Mouse (Mus musculus) thymus, postnatal 0 days (tissue): ENCODE measurements around the gene Npas3. TPM values are rescaled to one million over a fixed set of nuclear protein-coding genes. Genes with fewer than 3 reads are reported as not detected.

Experiments used
- DNase-seq: peaks from one replicate; pipeline ENCODE4 v3.0.0-alpha.2; 2015; ENCODE audit warnings: low spot score
- polyA plus RNA-seq: library from polyadenylated mRNA; unstranded; fragments of >200 nt; fragmentation: Nextera tagmentation; extraction: Ambion mirVana; gene quantifications from 2 replicates; pipeline ENCODE4 v1.2.1, GENCODE M21; 2015

Gene Npas3
- polyA plus RNA-seq, 1 experiment from 2014 or later, result 0.07 TPM

DNA sequence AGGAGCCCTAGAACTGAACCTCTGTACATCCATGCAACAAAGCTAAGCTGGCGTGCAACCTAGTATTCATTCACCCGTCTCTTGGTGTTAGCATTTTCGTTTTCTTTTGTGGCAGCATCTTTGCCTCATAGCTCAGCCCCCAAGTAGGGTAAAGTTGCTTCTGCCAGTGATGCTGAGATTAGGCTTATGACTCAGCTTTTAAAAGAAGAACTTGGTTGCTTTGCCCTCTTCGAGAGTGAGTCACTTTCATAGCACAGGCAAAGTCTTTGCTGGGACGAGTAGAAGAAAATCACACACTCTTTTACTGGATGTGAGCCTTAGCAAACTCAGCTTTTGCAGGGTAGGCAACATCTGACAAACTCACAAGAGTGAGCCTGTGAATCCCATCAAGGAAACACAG is 332.7 kb downstream of the Npas3 start:
- no peak for DNase-seq

DNA sequence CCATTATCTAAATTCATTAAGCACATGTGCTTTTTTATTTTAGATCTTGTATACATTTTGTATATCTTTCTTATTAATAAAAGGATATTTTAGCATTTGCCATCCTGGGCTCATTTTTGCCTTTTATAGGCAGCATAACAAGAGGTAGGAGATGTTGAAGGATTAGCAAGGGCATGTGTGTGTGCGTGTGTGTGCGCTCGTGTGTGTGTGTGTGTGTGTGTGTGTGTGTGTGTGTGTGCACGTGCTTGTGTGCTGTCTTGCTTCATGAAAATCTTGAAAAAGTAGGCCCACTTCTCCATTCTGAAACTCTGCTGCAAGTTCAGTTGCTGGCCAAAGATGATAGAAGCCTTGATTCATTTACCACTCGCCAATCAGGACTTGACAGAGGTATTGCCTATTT is 338.8 kb downstream of the Npas3 start:
- no peak for DNase-seq

DNA sequence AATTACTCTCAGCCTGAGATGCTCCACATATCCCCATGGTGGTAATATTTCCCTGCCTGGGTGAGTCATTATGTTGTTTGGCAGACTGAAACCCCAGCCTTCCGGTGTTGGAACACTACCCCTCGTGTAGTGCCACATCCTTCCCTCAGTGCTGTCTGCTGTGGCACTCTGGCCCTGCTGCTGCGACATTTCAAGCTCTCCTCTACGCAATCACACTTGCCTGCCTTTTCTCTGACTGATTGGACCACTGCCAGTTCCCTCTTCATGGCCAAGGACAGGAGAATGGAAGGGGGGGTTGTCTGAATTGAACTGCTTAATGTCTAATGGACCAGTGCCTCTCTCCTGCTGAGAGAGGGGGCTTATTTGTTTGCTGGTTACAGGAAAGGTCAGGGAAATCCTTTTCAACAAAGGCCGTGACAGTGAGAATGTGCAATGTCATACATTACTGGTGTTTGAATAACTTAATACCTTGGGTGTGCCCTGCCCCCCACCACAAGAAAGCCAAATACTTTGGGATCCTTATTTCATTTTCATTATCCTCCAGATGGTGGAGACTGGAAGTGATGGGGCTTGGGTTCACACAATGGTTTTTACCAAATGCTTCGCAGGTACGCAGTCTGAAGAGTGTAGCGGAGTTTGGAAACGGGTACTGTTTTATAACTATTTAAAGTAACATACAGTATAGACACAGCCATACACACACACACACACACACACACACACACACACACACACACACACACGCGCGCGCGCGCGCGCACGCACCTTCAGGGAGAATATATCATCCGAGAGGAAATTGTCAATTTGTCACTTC is 339.4 kb downstream of the Npas3 start:
- DNase-seq, result no peak

DNA sequence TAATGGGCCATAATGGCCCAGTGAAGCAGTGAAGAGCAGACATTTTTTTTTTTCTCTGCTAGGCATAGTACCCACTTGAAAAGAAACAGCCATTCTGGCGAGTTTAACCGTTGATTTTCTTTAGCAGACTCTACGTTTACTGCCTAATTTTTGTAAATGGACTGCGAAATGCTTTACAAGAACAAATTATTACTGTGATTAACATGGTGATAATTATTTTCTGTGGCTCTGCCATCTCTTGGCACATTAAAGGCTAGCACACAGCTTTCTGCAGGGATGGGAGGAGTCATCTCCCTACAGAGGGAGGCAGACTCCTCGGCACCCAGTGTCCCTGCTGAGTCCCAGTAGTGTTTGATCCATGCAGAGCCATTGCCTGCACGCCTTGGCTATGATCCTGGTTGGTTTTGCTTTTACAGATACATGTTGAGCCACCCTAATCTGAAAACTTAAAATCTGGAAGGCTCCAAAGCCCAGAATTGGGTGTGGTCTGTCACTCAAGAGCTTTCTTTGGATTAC is 341.0 kb downstream of the Npas3 start:
- DNase-seq, result no peak

DNA sequence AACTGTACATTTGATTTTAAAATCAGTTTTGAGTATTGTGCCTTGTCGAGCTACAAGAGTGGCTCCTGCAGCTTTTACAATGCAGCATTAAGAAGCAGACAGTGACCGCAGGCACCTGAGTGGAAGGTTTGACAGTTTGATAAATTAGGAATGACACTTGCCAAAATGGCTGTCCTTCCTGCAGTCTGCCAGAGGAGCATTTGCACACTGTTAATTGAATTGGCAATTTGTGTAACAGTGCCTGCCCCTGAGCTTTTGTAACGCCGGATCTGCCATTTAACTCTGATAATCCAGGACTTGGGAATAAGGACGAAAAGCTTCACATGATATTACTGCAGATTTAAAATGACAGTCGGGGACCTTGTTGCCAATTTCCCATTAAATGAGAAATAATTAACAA is 357.2 kb downstream of the Npas3 start:
- no peak for DNase-seq

DNA sequence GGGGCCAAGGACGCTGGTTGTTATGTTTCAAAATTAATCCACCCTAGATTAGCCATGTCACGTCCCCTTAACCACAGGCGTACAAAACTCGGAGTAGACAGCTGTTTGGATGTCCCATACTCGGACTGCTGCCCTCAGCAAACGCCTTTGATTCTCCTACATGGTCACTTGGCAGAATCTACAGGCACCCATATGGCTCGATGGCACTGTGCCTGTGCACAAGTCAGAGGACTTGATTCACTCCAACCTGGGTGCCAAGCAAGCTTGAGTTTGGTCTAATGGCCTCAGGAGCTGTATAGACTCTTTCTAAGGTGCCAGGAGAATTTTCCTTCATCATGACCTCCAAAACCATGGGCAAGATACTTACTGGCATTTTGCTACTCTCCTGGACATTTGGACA is 363.6 kb downstream of the Npas3 start:
- no peak for DNase-seq

DNA sequence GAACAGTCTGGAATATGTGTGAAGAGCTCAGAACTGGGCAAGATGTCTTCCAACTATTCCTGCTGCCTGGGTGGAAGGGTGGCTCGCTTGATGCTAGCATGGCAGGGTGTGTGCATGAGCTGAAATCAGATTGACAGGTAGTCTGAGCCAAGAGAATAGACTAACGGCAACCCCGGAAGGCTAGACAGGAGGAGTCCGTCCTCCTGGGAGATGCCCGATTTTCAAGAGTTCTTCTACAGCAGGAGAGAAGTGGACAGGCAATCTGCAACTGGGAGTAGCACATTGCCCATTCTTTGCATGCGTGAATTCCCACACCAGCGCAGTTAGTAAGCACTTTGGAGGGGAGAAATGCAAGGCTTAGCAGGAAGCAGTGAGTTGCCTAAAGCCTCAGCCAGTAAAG is 372.8 kb downstream of the Npas3 start:
- DNase-seq, result no peak

DNA sequence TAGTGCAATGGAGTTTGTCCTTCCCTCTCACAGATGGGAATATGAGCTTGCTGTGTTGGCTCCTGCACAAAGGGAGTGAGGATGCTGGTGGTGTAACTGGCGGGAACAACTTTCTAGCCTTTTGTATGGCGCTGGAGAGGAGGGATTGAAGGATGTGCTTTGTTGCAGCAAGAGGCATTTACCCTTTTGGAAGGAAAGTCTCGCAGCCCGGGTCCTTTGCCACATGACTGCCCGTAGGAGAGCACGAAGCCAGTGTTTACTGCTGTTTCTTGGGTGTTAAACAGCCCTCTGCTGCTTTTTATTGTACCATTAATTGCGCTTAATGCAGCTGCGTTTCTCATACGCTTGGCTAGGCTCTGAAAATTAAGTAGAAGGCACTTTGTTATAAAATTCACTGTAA is 375.3 kb downstream of the Npas3 start:
- no peak for DNase-seq

DNA sequence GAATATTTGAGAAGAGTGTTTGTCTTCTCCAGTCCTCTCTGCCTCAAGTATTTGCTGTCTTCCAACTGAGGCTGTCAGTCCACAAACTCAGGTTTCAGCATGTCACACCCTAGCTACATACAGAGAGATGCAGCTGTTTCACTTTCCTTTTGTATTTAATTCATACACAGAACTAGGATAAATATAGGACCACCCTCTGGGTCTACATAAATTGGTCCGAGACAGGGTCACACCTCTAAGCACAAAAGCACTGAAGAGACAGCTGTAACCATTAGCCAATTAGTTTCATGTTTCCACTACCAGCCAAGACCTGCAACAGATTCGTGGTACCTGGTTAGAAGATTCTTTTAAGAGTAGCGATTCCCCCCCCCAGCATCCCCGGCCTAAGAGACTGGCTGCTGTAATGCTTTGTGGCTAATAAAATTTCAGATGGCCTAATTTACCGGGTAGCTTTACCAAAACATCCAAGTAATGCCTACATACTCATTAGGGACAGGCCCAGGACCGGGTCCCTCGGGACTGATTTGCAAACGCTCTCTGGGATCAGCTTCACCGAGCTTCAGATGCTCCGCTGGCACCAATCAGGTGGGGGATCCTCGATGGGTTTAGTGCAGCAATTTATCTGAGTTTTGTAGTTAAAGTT is 376.0 kb downstream of the Npas3 start:
- no peak for DNase-seq

DNA sequence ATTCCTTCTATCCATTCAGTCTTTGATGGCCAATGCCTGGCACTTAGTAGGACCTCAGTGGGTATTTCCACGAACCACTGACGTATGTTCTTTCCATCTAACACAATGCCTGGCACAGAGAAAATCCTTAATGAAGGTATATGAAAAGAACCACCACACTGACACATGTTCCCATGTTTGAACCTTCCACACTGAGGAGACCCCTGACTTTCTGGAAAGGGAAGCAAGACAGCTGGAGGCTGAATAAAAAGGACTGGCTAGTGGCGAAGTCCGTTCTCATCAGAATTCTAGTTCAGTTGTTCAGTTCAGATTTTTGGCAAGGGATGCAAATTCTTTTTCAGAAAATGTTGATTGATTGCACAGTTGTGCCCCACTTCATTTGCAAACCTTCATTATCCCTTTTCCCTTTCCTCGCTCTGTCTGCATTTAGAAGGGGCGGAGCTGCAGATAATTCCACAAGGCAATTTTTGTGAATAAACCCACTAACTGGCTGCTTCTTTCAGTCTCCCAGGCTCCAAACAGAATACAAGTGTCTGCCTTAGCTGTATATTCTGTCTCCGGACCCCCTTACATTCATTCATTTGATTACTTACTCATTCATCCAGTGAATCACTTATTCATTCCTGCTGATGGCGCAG is 381.1 kb downstream of the Npas3 start:
- no peak for DNase-seq

DNA sequence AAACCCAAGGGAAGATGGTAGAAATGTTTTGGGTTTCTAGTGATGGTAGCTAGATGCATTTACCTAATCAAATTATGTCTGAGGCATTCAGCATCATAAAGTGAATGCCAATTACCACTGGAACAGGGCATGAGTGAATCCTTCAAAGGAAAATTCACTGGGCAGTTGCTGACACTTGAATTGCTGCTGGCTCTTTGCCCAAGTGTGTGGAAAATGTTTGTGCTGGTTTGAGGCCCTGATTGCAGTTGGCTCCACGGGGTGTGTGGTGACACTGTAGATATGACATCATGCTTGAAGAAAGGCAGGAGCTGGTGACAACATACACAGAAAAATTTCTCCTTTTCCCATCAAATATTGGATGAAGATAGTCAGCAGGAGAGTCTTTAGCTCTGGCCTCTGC is 382.1 kb downstream of the Npas3 start:
- DNase-seq, result no peak

DNA sequence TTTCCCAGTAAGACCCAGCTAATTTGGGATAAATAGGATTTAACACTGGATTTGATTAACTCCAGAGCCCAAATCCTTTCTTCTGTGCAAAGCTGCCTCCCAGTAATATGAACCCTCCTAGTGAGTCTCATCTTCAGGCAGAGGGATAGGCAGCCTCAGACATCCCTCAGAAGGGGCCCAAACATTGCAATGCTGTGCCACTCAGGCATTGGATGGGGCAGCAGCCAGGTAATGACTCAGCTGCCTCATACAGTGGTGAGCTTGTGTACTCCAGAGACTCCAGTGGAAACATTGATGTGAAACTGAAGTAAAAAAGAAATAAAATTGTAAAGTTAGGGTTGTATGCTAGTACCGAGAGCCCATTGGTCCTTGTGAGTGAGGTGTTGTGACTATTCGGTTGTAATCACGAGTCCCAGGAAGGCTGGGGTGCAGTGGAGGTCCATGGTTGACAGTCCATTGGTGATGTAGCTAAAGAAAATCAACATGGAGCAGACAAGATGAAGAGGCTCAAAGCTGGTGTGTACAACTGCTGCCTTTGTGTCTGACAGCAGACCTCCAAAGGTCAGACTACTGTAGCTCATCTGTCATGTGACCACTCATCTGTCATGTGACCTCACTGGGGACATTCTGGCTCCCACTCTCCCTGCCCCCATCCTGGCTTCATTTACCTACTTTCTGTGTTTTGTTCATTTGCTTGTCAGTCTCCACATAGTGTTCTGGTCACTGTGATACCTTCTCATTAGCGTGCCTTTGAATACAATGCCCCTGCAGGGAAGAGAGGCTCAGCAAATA is 383.0 kb downstream of the Npas3 start:
- no peak for DNase-seq

DNA sequence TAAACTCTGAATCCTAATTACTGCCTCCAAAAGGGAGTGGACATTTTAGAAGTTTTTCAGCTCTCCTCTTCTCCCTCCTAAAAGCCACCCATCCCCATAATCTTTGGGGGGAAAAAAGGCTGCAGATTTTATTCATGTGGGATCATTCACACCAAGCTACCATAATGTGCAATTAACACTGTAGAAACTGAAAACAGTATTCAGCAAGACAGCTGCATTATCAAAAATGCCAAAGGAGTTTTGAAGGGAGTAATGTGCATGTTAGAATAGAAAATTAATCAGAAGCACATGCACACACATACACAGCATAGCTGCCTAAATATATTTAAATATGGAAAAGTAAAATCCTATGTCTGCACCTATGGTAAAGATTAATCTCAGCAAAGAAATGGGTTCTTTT is 390.1 kb downstream of the Npas3 start:
- DNase-seq, result no peak

DNA sequence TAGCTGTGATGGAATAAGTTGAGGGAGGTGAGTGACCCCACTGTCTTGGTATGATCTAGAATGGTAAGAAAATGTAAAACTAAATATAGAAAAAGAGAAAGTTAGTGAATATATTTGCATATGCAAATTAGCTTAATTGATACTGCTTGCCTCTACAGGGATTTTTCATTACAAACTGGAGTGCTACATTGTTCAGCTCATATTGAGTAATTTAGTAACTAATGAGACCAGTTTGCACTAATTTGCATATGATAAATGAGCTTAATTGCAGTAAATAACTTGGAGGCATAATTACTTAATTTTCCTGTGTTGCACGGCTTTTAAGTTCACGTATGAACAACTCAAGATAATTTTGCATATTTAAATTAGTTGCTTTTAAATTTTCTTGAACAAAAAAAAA is 398.8 kb downstream of the Npas3 start:
- DNase-seq, result no peak

DNA sequence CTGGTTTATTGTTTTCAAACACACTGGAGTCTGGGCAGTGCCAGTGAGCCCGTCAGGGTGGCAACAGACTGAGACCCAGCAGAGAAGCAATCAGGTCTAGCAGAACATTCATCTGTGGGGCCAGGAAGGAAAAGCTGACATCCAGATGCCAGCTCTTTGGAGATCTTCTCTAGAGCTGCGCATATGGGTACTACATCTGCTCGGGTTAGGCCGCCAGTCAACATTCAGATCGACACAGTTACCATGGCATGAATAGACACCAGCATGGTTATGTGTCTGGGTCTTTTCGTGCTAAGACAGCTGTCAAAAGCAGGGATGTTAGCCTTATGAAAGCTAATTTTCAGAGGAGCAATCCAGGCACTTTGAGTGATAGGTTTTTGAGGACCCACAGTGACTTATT is 407.8 kb downstream of the Npas3 start:
- no peak for DNase-seq

DNA sequence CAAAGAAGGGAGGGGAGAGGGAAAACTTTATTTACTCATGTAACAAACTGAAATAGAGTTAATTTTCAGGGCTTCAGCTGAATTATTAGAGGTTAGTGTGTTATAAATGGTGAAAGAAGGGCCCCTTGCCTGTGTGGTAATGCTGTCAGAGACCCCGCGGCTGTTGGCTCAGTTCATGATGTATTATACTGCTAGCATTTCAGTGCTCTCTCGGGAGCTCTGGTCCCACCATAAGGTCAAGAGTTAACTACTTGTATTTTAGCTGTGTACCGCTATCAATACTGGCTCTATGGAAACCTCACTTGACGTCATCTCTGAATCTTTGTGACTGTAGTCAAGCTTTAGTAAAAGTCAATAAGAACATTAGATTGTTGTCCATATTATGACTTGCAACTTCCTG is 415.6 kb downstream of the Npas3 start:
- no peak for DNase-seq

DNA sequence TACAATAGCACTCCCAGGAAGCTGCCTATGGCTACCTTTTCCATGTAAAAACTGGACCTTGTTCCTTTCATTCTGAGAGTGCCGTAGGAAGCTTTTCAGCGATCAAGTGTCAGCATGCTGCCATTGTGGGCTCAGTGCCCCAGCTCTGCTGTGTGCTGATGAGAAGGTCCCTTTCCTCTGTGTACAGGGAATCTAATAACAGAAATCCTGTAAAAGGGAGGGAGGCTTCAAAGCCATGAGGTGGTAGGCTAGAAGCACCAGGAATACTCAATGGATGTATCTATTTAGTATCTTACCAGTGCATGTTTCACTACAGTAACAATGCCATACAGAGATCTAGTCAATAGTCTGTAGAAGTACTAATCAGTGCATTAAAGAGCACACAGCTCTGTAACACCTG is 423.4 kb downstream of the Npas3 start:
- DNase-seq, result no peak

DNA sequence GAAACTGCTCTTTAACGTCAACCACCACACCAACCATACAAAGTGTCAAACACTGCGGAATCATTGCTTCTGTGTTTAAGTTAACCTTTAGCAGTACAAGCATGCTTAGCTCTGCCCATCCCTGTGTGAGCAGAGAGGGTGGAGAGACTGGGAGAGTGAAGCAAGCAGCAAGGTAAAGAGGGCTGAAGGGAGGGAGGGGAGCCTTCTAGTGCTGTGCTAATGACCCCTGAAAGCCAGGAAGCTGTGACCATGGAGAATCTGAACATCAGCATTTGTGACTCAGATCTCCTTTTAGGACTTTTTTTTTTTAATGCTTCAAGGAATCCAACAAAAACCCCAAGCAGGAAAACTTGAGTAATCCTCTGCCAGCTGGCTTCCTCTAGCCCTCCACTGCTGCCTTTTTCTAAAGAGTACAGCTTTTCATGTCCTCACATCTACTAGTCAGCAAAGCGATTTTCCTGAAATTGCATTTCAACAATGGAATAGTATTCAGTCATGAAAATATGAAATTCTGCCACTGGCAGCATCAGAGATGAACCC is 428.7 kb downstream of the Npas3 start:
- DNase-seq, result no peak

DNA sequence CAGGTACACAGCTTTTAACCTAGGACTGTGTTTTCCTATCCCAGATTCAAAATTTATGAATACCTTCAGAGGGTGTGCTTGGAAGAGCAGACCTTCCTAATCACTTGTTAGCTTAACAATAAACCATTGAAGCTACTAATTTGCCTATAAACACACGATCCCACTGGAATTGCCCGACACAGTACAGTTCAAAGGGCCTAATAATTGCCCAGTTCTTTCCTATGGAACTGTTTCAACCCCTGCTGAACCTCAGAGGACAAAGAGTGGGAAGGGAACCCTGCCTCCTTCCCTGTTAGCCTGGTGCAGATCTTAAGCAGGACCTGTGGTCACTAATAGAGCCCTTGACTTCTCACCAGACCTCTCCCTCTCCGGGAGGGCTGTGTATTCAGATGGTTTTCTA is 429.7 kb downstream of the Npas3 start:
- DNase-seq, result no peak

DNA sequence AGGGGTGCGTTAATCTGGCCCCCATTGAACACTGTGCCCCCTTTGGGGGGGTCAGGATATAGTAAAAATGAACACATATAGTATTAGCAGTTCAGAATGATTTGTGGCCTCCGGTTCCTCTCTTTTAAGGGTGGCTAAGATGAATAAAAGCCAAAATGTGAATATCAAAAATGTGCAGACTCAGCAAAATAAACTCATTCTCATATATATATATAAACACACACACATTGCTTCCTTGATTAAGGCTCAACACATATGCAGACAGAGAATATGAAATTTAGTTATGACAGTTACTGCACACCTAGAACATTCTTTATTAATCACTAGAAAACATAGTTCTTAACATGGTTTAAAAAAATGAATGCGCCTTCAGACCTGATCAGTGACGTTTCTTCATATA is 430.7 kb downstream of the Npas3 start:
- DNase-seq, result no peak

DNA sequence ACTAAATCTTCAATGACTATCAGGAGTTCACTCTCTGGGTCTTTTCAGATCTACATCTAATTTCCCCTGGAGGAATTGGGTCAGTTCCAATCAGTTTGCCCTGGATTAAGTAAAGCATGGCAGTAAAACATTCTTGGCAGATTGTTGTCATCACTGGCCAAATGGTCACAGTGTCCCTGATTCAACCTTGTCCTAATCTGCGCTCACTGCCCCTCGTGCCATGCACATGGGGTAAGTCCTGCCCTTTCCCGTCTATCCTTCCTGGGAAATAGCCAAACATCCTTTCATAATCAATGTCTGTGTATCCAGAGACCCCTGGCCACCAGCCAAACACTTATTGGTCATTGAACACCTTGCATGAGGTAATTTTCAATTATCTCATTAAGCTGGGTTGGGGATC is 432.0 kb downstream of the Npas3 start:
- no peak for DNase-seq
